Mouse (Mus musculus) heart, adult 2 months (tissue): ENCODE measurements around the gene Spdl1. TPM values are rescaled to one million over a fixed set of nuclear protein-coding genes. Genes with fewer than 3 reads are reported as not detected.

ENCODE experiments used
- DNase-seq, 2 experiments: peaks; one replicate each; pipeline ENCODE4 v3.0.0; 2021
- H3K27ac ChIP-seq: fragments of 200-600 bp; 2 replicates; pipeline ENCODE4 v1.8.1; 2022
- H3K27me3 ChIP-seq: fragments of 200-500 bp; 2 replicates; pipeline ENCODE4 v1.6.1; 2012; ENCODE audit warnings: mild to moderate bottlenecking, low read length, inconsistent platforms, mixed read lengths; ENCODE audit not compliant: control insufficient read depth, insufficient read depth
- H3K36me3 ChIP-seq: fragments of 200-500 bp; 2 replicates; pipeline ENCODE4 v1.6.1; 2012; ENCODE audit warnings: low read length, inconsistent platforms; ENCODE audit not compliant: control insufficient read depth, insufficient read depth
- H3K4me1 ChIP-seq: fragments of 200-500 bp; 2 replicates; pipeline ENCODE4 v1.6.1; 2011; ENCODE audit warnings: low read length; ENCODE audit not compliant: control insufficient read depth, insufficient read depth
- H3K4me3 ChIP-seq: fragments of 200-600 bp; 2 replicates; pipeline ENCODE4 v1.8.1; 2022
- H3K79me2 ChIP-seq: fragments of 200-500 bp; replicated peaks from 2 replicates; pipeline ENCODE4 v1.6.1; 2012; ENCODE audit warnings: mild to moderate bottlenecking, inconsistent platforms, low read length, moderate library complexity, mixed read lengths; ENCODE audit not compliant: control insufficient read depth, insufficient read depth
- H3K9ac ChIP-seq: fragments of 200-500 bp; 2 replicates; pipeline ENCODE4 v1.6.1; 2012; ENCODE audit warnings: low read depth, mild to moderate bottlenecking, control low read depth, inconsistent platforms, low read length, mixed read lengths
- CTCF ChIP-seq: fragments of 200-600 bp; IDR thresholded peaks from 2 replicates; pipeline ENCODE4 v1.8.1; 2022; ENCODE audit warnings: antibody characterized with exemption, mild to moderate bottlenecking, moderate library complexity
- EP300 ChIP-seq: fragments of 200-500 bp; IDR thresholded peaks from 2 replicates; pipeline ENCODE4 v1.6.1; 2011; ENCODE audit warnings: low read depth, low read length, control low read depth; ENCODE audit not compliant: insufficient read depth
- POLR2A ChIP-seq: fragments of 200-500 bp; IDR thresholded peaks from 2 replicates; pipeline ENCODE4 v1.6.1; 2011; ENCODE audit warnings: mild to moderate bottlenecking, low read depth, low read length, control low read depth; ENCODE audit not compliant: insufficient read depth
- WGBS: fragments of 180-500 bp; shearing (Covaris S2); methylation state at CpG from one replicate; pipeline ENCODE4 v1.1.7; 2018; 5-methylcytosine and 5-hydroxymethylcytosine counted together
- intact Hi-C: fragments of 180-260 bp; cut with DNase I; formaldehyde crosslinking; loops from one replicate; pipeline ENCODE4 v1.15.1; 2025
- polyA plus RNA-seq: library from polyadenylated mRNA; depleted of rRNA; stranded (reverse); fragments of >200 nt; gene quantifications from 2 replicates; pipeline ENCODE4 v1.2.3, GENCODE M21; 2012; rRNA removed
- total RNA-seq, 2 experiments: library from RNA; stranded (reverse); gene quantifications; 2 replicates each; pipeline ENCODE4 v1.2.3; 2021

Gene Spdl1
- total and polyA plus RNA-seq, 3 experiments: 0.08 to 0.29 (median 0.16) TPM

- WGBS: 72% methylated on average over 6 of the region's 6 CpGs
- Histone ChIP-seq H3K27ac (no peak overlapping the region), H3K79me2 (no peaks in the 10 kb centered on the region), H3K4me3 (no peak overlapping the region), H3K4me1 (no peaks in the 10 kb centered on the region), H3K9ac (no peak overlapping the region), H3K27me3 (no peaks in the 10 kb centered on the region), H3K36me3 (no peaks in the 10 kb centered on the region)
- no peak for TF ChIP-seq POLR2A
- TF ChIP-seq CTCF: no peak
- no peak for TF ChIP-seq EP300
- intact Hi-C loops: no loop called here
- DNase-seq: no peak
These were observed 71.3 kb downstream of the Spdl1 start for GRCm38 (mm10) chr11:34762125-34762524.

- Histone ChIP-seq H3K9ac (no peak overlapping the region), H3K27me3 (no peaks in the 10 kb centered on the region), H3K27ac (no peak overlapping the region), H3K4me3 (no peak overlapping the region), H3K36me3 (no peaks in the 10 kb centered on the region), H3K4me1 (no peaks in the 10 kb centered on the region), H3K79me2 (no peaks in the 10 kb centered on the region)
- intact Hi-C loops: no loop called here
- no peak for TF ChIP-seq EP300
- no peak for TF ChIP-seq CTCF
- TF ChIP-seq POLR2A: no peak
- WGBS: 70% methylated on average over 4 of the region's 4 CpGs
- no peak for DNase-seq
These were observed 73.9 kb downstream of the Spdl1 start for GRCm38 (mm10) chr11:34759582-34759981.

Other genes with a start within 250 kb of the Spdl1 start
- gene Dock2, start 49.7 kb downstream of the Spdl1 start, total RNA-seq: 1 to 10 TPM; 2.3 to 3.4 TPM
- gene Dock2, start 49.7 kb downstream of the Spdl1 start, polyA plus RNA-seq: 1.4 and 1.7 TPM in 2 replicates